Mouse (Mus musculus) intestine, embryonic 14.5 days (tissue): ENCODE measurements around the gene Srrm3. TPM values are rescaled to one million over a fixed set of nuclear protein-coding genes. Genes with fewer than 3 reads are reported as not detected.

Experiments
- ATAC-seq: fragments of 200-750 bp; cut with Nextera tagmentation; replicated peaks from 2 replicates; pipeline ENCODE4 v1.8.0; 2017; ENCODE audit warnings: low read depth, moderate number of reproducible peaks, moderate TSS enrichment, moderate library complexity; ENCODE audit not compliant: low FRiP score, low TSS enrichment
- DNase-seq: peaks from one replicate; pipeline ENCODE4 v3.0.0-alpha.2; 2018; ENCODE audit warnings: low spot score
- H3K27ac ChIP-seq: fragments of 300-500 bp; sonication (generic); 2 replicates; pipeline ENCODE4 v1.5.1; 2014; ENCODE audit warnings: low read depth, mild to moderate bottlenecking, control low read depth
- H3K27me3 ChIP-seq: fragments of 300-500 bp; sonication (generic); replicated peaks from 2 replicates; pipeline ENCODE4 v1.6.1; 2014; ENCODE audit warnings: low read length, control low read depth; ENCODE audit not compliant: control insufficient read depth, insufficient read depth
- H3K36me3 ChIP-seq: fragments of 300-500 bp; sonication (generic); 2 replicates; pipeline ENCODE4 v1.6.1; 2014; ENCODE audit warnings: low read length, control low read depth; ENCODE audit not compliant: control insufficient read depth, insufficient read depth
- H3K4me1 ChIP-seq: fragments of 300-500 bp; sonication (generic); replicated peaks from 2 replicates; pipeline ENCODE4 v1.6.1; 2014; ENCODE audit warnings: low read length, control low read depth, mixed read lengths; ENCODE audit not compliant: control insufficient read depth, insufficient read depth
- H3K4me2 ChIP-seq: fragments of 300-500 bp; sonication (generic); 2 replicates; pipeline ENCODE4 v1.6.1; 2014; ENCODE audit warnings: low read length
- H3K4me3 ChIP-seq: fragments of 300-500 bp; sonication (generic); 2 replicates; pipeline ENCODE4 v1.5.1; 2014; ENCODE audit warnings: low read depth, low read length, control low read depth, mixed read lengths
- H3K9ac ChIP-seq: fragments of 300-500 bp; sonication (generic); 2 replicates; pipeline ENCODE4 v1.6.1; 2014; ENCODE audit warnings: mild to moderate bottlenecking, low read length
- H3K9me3 ChIP-seq: fragments of 300-500 bp; sonication (generic); 2 replicates; pipeline ENCODE4 v1.6.1; 2016; ENCODE audit warnings: low read length, control low read depth; ENCODE audit not compliant: control insufficient read depth
- WGBS: fragments of 180-500 bp; shearing (Covaris S2); extraction: QIAGEN DNeasy Blood & Tissue Kit; methylation state at CpG from one replicate; pipeline ENCODE4 v1.1.7; 2014; 5-methylcytosine and 5-hydroxymethylcytosine counted together
- polyA plus RNA-seq: library from polyadenylated mRNA; unstranded; fragments of >200 nt; fragmentation: Nextera tagmentation; extraction: Ambion mirVana; gene quantifications from 2 replicates; pipeline ENCODE4 v1.2.1, GENCODE M21; 2014

The Srrm3 gene
- polyA plus RNA-seq, 1 experiment from 2014 or later: 2.7 TPM

GRCm38 (mm10) chr5:135804735-135805134 is 2.0 kb upstream of the Srrm3 start:
- Histone ChIP-seq H3K9me3 (no peaks in the 10 kb centered on the region), H3K4me1 (no peaks in the 10 kb centered on the region), H3K27me3 (no peaks in the 10 kb centered on the region; the same call in 1 of the 2 replicates), H3K4me3 (no peak overlapping the region), H3K4me2 (no peak overlapping the region), H3K9ac (no peak overlapping the region), H3K27ac (no peak overlapping the region), H3K36me3 (no peaks in the 10 kb centered on the region)
- DNase-seq: no peak
- no peak for ATAC-seq
- WGBS: 72% methylated on average over 2 of the region's 2 CpGs

- no peak overlapping the region for H3K4me2 ChIP-seq
- no peak overlapping the region for H3K9ac ChIP-seq
- no peaks in the 10 kb centered on the region; the same call in 1 of the 2 replicates for H3K27me3 ChIP-seq
- WGBS: 53% methylated on average over 3 of the region's 3 CpGs
- H3K36me3 ChIP-seq: no peaks in the 10 kb centered on the region
- H3K4me3 ChIP-seq: no peak overlapping the region
- ATAC-seq (no peak), DNase-seq (no peak)
- no peaks in the 10 kb centered on the region for H3K4me1 ChIP-seq
- H3K9me3 ChIP-seq: no peaks in the 10 kb centered on the region
- H3K27ac ChIP-seq: no peak overlapping the region
Observed at GRCm38 (mm10) chr5:135807263-135807637, 560 bp downstream of the Srrm3 start.

GRCm38 (mm10) chr5:135812991-135813390 is 6.3 kb downstream of the Srrm3 start:
- 69% methylated on average over 5 of the region's 5 CpGs for WGBS
- Histone ChIP-seq H3K4me1 (no peaks in the 10 kb centered on the region), H3K4me3 (no peak overlapping the region), H3K9ac (no peak overlapping the region), H3K4me2 (no peak overlapping the region), H3K36me3 (no peaks in the 10 kb centered on the region), H3K27me3 (no peaks in the 10 kb centered on the region), H3K9me3 (no peaks in the 10 kb centered on the region), H3K27ac (no peak overlapping the region)
- ATAC-seq (no peak), DNase-seq (no peak)

- Histone ChIP-seq H3K4me3 (no peak overlapping the region), H3K9me3 (no peaks in the 10 kb centered on the region), H3K36me3 (no peaks in the 10 kb centered on the region), H3K27ac (no peak overlapping the region), H3K4me2 (no peak overlapping the region), H3K4me1 (no peaks in the 10 kb centered on the region), H3K27me3 (no peaks in the 10 kb centered on the region), H3K9ac (no peak overlapping the region)
- WGBS: 41% methylated on average over 7 of the region's 7 CpGs
- ATAC-seq (no peak), DNase-seq (no peak)
Observed at GRCm38 (mm10) chr5:135818491-135818890, 11.8 kb downstream of the Srrm3 start.

GRCm38 (mm10) chr5:135822316-135822944 is 15.7 kb downstream of the Srrm3 start:
- DNase-seq: no peak
- Histone ChIP-seq H3K4me2 (no peak overlapping the region), H3K27me3 (no peaks in the 10 kb centered on the region), H3K4me1 (no peaks in the 10 kb centered on the region), H3K27ac (no peak overlapping the region), H3K4me3 (no peak overlapping the region), H3K36me3 (no peaks in the 10 kb centered on the region), H3K9ac (no peak overlapping the region), H3K9me3 (no peaks in the 10 kb centered on the region)
- no peak for ATAC-seq
- 21% methylated on average over 7 of the region's 7 CpGs for WGBS

- no peak for ATAC-seq
- H3K4me1 ChIP-seq: no peaks in the 10 kb centered on the region
- no peaks in the 10 kb centered on the region for H3K9me3 ChIP-seq
- no peak overlapping the region for H3K27ac ChIP-seq
- H3K27me3 ChIP-seq: no peaks in the 10 kb centered on the region
- 46% methylated on average over 3 of the region's 3 CpGs for WGBS
- H3K4me3 ChIP-seq: no peak overlapping the region
- no peaks in the 10 kb centered on the region for H3K36me3 ChIP-seq
- no peak overlapping the region for H3K9ac ChIP-seq
- DNase-seq: no peak
- H3K4me2 ChIP-seq: no peak overlapping the region
Observed at GRCm38 (mm10) chr5:135824517-135824916, 17.8 kb downstream of the Srrm3 start.

GRCm38 (mm10) chr5:135826225-135826624 is 19.5 kb downstream of the Srrm3 start:
- Histone ChIP-seq H3K27me3 (no peaks in the 10 kb centered on the region), H3K27ac (no peak overlapping the region), H3K4me3 (no peak overlapping the region), H3K9ac (no peak overlapping the region), H3K4me2 (no peak overlapping the region), H3K36me3 (no peaks in the 10 kb centered on the region), H3K9me3 (no peaks in the 10 kb centered on the region), H3K4me1 (no peaks in the 10 kb centered on the region)
- DNase-seq (no peak), ATAC-seq (no peak)
- 37% methylated on average over 6 of the region's 6 CpGs for WGBS

GRCm38 (mm10) chr5:135829381-135829780 is 22.7 kb downstream of the Srrm3 start:
- no peak for DNase-seq
- Histone ChIP-seq H3K4me3 (no peak overlapping the region), H3K36me3 (no peaks in the 10 kb centered on the region), H3K9ac (no peak overlapping the region), H3K27ac (no peak overlapping the region), H3K9me3 (no peaks in the 10 kb centered on the region), H3K4me2 (no peak overlapping the region), H3K27me3 (no peaks in the 10 kb centered on the region; the same call in 1 of the 2 replicates), H3K4me1 (no peaks in the 10 kb centered on the region)
- ATAC-seq: no peak
- 82% methylated on average over 8 of the region's 8 CpGs for WGBS

- H3K36me3 ChIP-seq: no peaks in the 10 kb centered on the region
- no peak for ATAC-seq
- no peak for DNase-seq
- no peak overlapping the region for H3K4me2 ChIP-seq
- no peaks in the 10 kb centered on the region for H3K9me3 ChIP-seq
- H3K27me3 ChIP-seq: peaks cover 10% of the 10 kb centered on the region; the same call in 1 of the 2 replicates
- H3K4me1 ChIP-seq: peaks cover 7% of the 10 kb centered on the region
- no peak overlapping the region for H3K27ac ChIP-seq
- 30% methylated on average over 4 of the region's 4 CpGs for WGBS
- no peak overlapping the region for H3K4me3 ChIP-seq
- no peak overlapping the region for H3K9ac ChIP-seq
Observed at GRCm38 (mm10) chr5:135832729-135833128, 26.0 kb downstream of the Srrm3 start.
